Mouse (Mus musculus): ENCODE measurements around the gene Vangl2. TPM values are rescaled to one million over a fixed set of nuclear protein-coding genes. Genes with fewer than 3 reads are reported as not detected.

Vangl2 gene
- polyA plus RNA-seq, 1 experiment: 6.9 TPM

GRCm38 (mm10) chr1:172053541-172054440 lies 25.5 kb upstream of the Vangl2 start:
- H3K27me3 ChIP-seq (ENCODE audit: control insufficient read depth, insufficient read depth, insufficient read length): no peaks in the 10 kb centered on the region
- H3ac ChIP-seq (ENCODE audit: control insufficient read depth, insufficient read length): no peak overlapping the region
- no peak overlapping the region for H3K4me2 ChIP-seq (ENCODE audit: low read depth)
- no peaks in the 10 kb centered on the region for H3K79me2 ChIP-seq (ENCODE audit: control insufficient read depth, insufficient read depth)
- no peaks in the 10 kb centered on the region for H3K36me3 ChIP-seq (ENCODE audit: control insufficient read depth, insufficient read depth)
- TF ChIP-seq SRF (IDR thresholded peaks at IDR 0.05; ENCODE audit: control insufficient read depth, insufficient read length, low read depth) (no peak), REST (IDR thresholded peaks at IDR 0.05; ENCODE audit: insufficient read depth, insufficient read length) (no peak), MAX (IDR thresholded peaks at IDR 0.05; ENCODE audit: low read depth) (no peak), TCF12 (IDR thresholded peaks at IDR 0.05; ENCODE audit: insufficient read depth, poor library complexity, severe bottlenecking) (no peak), POLR2A (IDR thresholded peaks at IDR 0.05; ENCODE audit: insufficient read length, low read depth) (no peak), POLR2AphosphoS2 (IDR thresholded peaks at IDR 0.05; ENCODE audit: insufficient read length, low read depth) (no peak), E2F4 (IDR thresholded peaks at IDR 0.05; ENCODE audit: insufficient read depth) (no peak), MYOG (IDR thresholded peaks at IDR 0.05; ENCODE audit: control insufficient read depth in 1 of 3, insufficient read depth in 1 of 3, insufficient read length in 2 of 3, low read depth in 2 of 3) (no peak), TCF3 (IDR thresholded peaks at IDR 0.05; ENCODE audit: insufficient read length, low read depth) (no peak), USF1 (IDR thresholded peaks at IDR 0.05; ENCODE audit: low read depth) (no peak), MYOD1 (IDR thresholded peaks at IDR 0.05; ENCODE audit: control insufficient read depth in 1 of 3, insufficient read length in 2 of 3, low read depth in 2 of 3) (no peak), CEBPB (IDR thresholded peaks at IDR 0.05; ENCODE audit: insufficient read depth, poor library complexity, severe bottlenecking) (no peak)
- no peak overlapping the region for H3K4me3 ChIP-seq

DNA sequence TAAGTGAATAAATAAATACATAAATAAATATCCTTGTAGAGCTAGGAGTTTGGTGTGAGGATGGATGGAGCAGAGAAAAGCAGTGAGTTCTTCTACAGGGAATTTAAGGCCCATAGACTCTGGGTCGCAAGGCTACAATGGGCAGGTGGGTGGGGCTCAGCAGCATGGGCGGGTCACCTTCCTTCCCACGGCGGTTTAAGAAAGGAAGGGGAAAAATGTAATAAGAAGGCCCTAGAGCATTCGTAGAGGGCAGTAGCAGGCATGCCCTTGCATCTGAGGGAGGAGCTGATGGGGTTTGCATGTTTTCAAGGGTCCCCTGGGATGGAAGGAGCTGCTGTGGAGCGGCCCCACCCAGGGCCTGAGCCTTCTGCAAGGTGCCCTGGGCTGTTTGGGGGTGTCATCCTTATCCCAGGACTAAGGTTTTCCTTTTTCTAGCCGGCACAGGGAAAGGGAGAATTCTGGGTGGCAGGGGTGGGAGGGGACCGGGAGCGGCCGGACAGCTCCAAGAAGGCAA lies 24.6 kb upstream of the Vangl2 start:
- H3ac ChIP-seq (ENCODE audit: control insufficient read depth, insufficient read length): no peak overlapping the region
- no peaks in the 10 kb centered on the region for H3K27me3 ChIP-seq (ENCODE audit: control insufficient read depth, insufficient read depth, insufficient read length)
- no peak overlapping the region for H3K4me2 ChIP-seq (ENCODE audit: low read depth)
- H3K36me3 ChIP-seq (ENCODE audit: control insufficient read depth, insufficient read depth): no peaks in the 10 kb centered on the region
- H3K79me2 ChIP-seq (ENCODE audit: control insufficient read depth, insufficient read depth): no peaks in the 10 kb centered on the region
- no peak for TF ChIP-seq MYOD1 (IDR thresholded peaks at IDR 0.05; ENCODE audit: control insufficient read depth in 1 of 3, insufficient read length in 2 of 3, low read depth in 2 of 3)
- no peak for TF ChIP-seq USF1 (IDR thresholded peaks at IDR 0.05; ENCODE audit: low read depth)
- no peak for TF ChIP-seq MAX (IDR thresholded peaks at IDR 0.05; ENCODE audit: low read depth)
- no peak for TF ChIP-seq CEBPB (IDR thresholded peaks at IDR 0.05; ENCODE audit: insufficient read depth, poor library complexity, severe bottlenecking)
- TF ChIP-seq MYOG (IDR thresholded peaks at IDR 0.05; ENCODE audit: control insufficient read depth in 1 of 3, insufficient read depth in 1 of 3, insufficient read length in 2 of 3, low read depth in 2 of 3): no peak
- TF ChIP-seq TCF12 (IDR thresholded peaks at IDR 0.05; ENCODE audit: insufficient read depth, poor library complexity, severe bottlenecking): no peak
- no peak for TF ChIP-seq POLR2AphosphoS2 (IDR thresholded peaks at IDR 0.05; ENCODE audit: insufficient read length, low read depth)
- TF ChIP-seq POLR2A (IDR thresholded peaks at IDR 0.05; ENCODE audit: insufficient read length, low read depth): no peak
- no peak for TF ChIP-seq TCF3 (IDR thresholded peaks at IDR 0.05; ENCODE audit: insufficient read length, low read depth)
- TF ChIP-seq E2F4 (IDR thresholded peaks at IDR 0.05; ENCODE audit: insufficient read depth): no peak
- no peak for TF ChIP-seq REST (IDR thresholded peaks at IDR 0.05; ENCODE audit: insufficient read depth, insufficient read length)
- TF ChIP-seq SRF (IDR thresholded peaks at IDR 0.05; ENCODE audit: control insufficient read depth, insufficient read length, low read depth): no peak
- no peak overlapping the region for H3K4me3 ChIP-seq

GRCm38 (mm10) chr1:172049131-172049782 lies 21.0 kb upstream of the Vangl2 start:
- Histone ChIP-seq H3ac (ENCODE audit: control insufficient read depth, insufficient read length) (no peak overlapping the region), H3K4me3 (no peak overlapping the region), H3K79me2 (ENCODE audit: control insufficient read depth, insufficient read depth) (no peaks in the 10 kb centered on the region), H3K36me3 (ENCODE audit: control insufficient read depth, insufficient read depth) (no peaks in the 10 kb centered on the region), H3K27me3 (ENCODE audit: control insufficient read depth, insufficient read depth, insufficient read length) (peaks cover 4% of the 10 kb centered on the region), H3K4me2 (ENCODE audit: low read depth) (peak overlapping the region; percentile 66)
- TF ChIP-seq MYOG (IDR thresholded peaks at IDR 0.05; ENCODE audit: control insufficient read depth in 1 of 3, insufficient read depth in 1 of 3, insufficient read length in 2 of 3, low read depth in 2 of 3) (peak in 1 of 3 experiments; percentile 4), TCF3 (IDR thresholded peaks at IDR 0.05; ENCODE audit: insufficient read length, low read depth) (no peak), TCF12 (IDR thresholded peaks at IDR 0.05; ENCODE audit: insufficient read depth, poor library complexity, severe bottlenecking) (no peak)

DNA sequence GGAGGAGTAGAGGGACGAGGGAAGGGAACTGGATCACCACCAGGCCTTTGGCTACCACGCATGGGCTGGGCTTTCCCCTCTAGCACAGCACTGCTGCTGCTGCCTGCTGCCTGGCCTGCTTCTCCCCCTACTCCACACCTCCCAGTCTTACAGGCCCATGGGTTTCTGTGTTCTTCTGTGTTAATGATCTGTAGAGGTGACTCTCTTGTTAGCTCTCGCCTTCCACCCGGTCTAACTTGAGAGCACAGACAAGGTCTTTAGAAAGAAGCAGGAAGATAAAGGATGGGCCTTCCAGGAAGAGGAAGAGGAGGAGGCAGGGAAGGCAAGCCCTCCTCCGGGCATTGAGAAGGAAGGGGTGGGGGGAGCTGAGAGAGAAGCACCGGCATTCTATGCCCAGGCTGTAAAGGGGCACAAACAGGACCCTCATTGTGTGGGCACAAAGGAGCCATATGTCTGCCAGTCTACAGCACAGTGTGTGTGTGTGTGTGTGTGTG lies 20.0 kb upstream of the Vangl2 start:
- Histone ChIP-seq H3K79me2 (ENCODE audit: control insufficient read depth, insufficient read depth) (no peaks in the 10 kb centered on the region), H3K4me3 (no peak overlapping the region)
- TF ChIP-seq POLR2A (IDR thresholded peaks at IDR 0.05; ENCODE audit: insufficient read length, low read depth) (no peak), TCF3 (IDR thresholded peaks at IDR 0.05; ENCODE audit: insufficient read length, low read depth) (no peak), POLR2AphosphoS2 (IDR thresholded peaks at IDR 0.05; ENCODE audit: insufficient read length, low read depth) (no peak), CEBPB (IDR thresholded peaks at IDR 0.05; ENCODE audit: insufficient read depth, poor library complexity, severe bottlenecking) (no peak), USF1 (IDR thresholded peaks at IDR 0.05; ENCODE audit: low read depth) (no peak), MAX (IDR thresholded peaks at IDR 0.05; ENCODE audit: low read depth) (no peak), MYOG (IDR thresholded peaks at IDR 0.05; ENCODE audit: control insufficient read depth in 1 of 3, insufficient read depth in 1 of 3, insufficient read length in 2 of 3, low read depth in 2 of 3) (no peak), E2F4 (IDR thresholded peaks at IDR 0.05; ENCODE audit: insufficient read depth) (no peak), SRF (IDR thresholded peaks at IDR 0.05; ENCODE audit: control insufficient read depth, insufficient read length, low read depth) (no peak), REST (IDR thresholded peaks at IDR 0.05; ENCODE audit: insufficient read depth, insufficient read length) (no peak), TCF12 (IDR thresholded peaks at IDR 0.05; ENCODE audit: insufficient read depth, poor library complexity, severe bottlenecking) (no peak), MYOD1 (IDR thresholded peaks at IDR 0.05; ENCODE audit: control insufficient read depth in 1 of 3, insufficient read length in 2 of 3, low read depth in 2 of 3) (no peak)

More for the DNA sequence above, 20.0 kb upstream of the Vangl2 start:
- Histone ChIP-seq H3ac (ENCODE audit: control insufficient read depth, insufficient read length) (no peak overlapping the region), H3K36me3 (ENCODE audit: control insufficient read depth, insufficient read depth) (no peaks in the 10 kb centered on the region), H3K27me3 (ENCODE audit: control insufficient read depth, insufficient read depth, insufficient read length) (peaks cover 4% of the 10 kb centered on the region), H3K4me2 (ENCODE audit: low read depth) (no peak overlapping the region)

Data from myocyte (in vitro differentiated cells).